Mouse (Mus musculus) MEL (cell line): Measurements from ENCODE around the gene Gprasp1. TPM values are rescaled to one million over a fixed set of nuclear protein-coding genes. Genes with fewer than 3 reads are reported as not detected.

ENCODE experiments used
- DNase-seq: peaks from one replicate; pipeline ENCODE4 v3.0.0; 2011; ENCODE audit warnings: low read depth, low spot score
- H3K27ac ChIP-seq: 2 replicates; pipeline ENCODE4 v1.5.1; 2012; ENCODE audit warnings: low read depth, mild to moderate bottlenecking, control low read depth, low read length, moderate library complexity; ENCODE audit not compliant: control insufficient read depth
- H3K27me3 ChIP-seq, 2 experiments: fragments of 150-350 bp in 1 of 2; sonication (generic) in 1 of 2; 2 replicates each; pipeline ENCODE4 v1.6.1; 2012; ENCODE audit warnings: low read length in 2 of 2, mild to moderate bottlenecking in 2 of 2, improper control_type of control experiment in 1 of 2, moderate library complexity in 1 of 2; ENCODE audit not compliant: insufficient read depth in 2 of 2, control insufficient read depth in 1 of 2
- H3K36me3 ChIP-seq, 2 experiments: 2 replicates each; pipeline ENCODE4 v1.6.1; 2012 to 2014; ENCODE audit warnings: low read length in 2 of 2, improper control_type of control experiment in 1 of 2, inconsistent platforms in 1 of 2, mild to moderate bottlenecking in 1 of 2; ENCODE audit not compliant: insufficient read depth in 2 of 2, control insufficient read depth in 1 of 2
- H3K4me1 ChIP-seq, 2 experiments: fragments of 150-350 bp in 1 of 2; sonication (generic) in 1 of 2; 2 replicates each; pipeline ENCODE4 v1.6.1; 2012; ENCODE audit warnings: low read length in 2 of 2, improper control_type of control experiment in 1 of 2, mild to moderate bottlenecking in 1 of 2; ENCODE audit not compliant: insufficient read depth in 2 of 2, control insufficient read depth in 1 of 2
- H3K4me3 ChIP-seq, 2 experiments: fragments of 150-350 bp in 1 of 2; sonication (generic) in 1 of 2; 2 replicates each; pipeline ENCODE4 v1.5.1; 2012; ENCODE audit warnings: low read depth in 2 of 2, low read length in 2 of 2, mild to moderate bottlenecking in 2 of 2, moderate library complexity in 2 of 2, control low read depth in 1 of 2, improper control_type of control experiment in 1 of 2; ENCODE audit not compliant: control insufficient read depth in 1 of 2, insufficient read depth in 1 of 2
- H3K79me2 ChIP-seq: 2 replicates; pipeline ENCODE4 v1.6.1; 2012; ENCODE audit warnings: mild to moderate bottlenecking, low read length, moderate library complexity; ENCODE audit not compliant: control insufficient read depth, poor library complexity, insufficient read depth
- H3K9ac ChIP-seq: 2 replicates; pipeline ENCODE4 v1.6.1; 2012; ENCODE audit warnings: low read depth, mild to moderate bottlenecking, control low read depth, low read length, moderate library complexity; ENCODE audit not compliant: control insufficient read depth, poor library complexity, severe bottlenecking
- H3K9me3 ChIP-seq: fragments of 150-350 bp; sonication (generic); replicated peaks from 2 replicates; pipeline ENCODE4 v1.6.1; 2012; ENCODE audit warnings: mild to moderate bottlenecking, low read length, improper control_type of control experiment, moderate library complexity; ENCODE audit not compliant: insufficient read depth
- BHLHE40 ChIP-seq: IDR thresholded peaks from 2 replicates; pipeline ENCODE4 v1.6.1; 2012; ENCODE audit warnings: low read depth, mild to moderate bottlenecking, inconsistent platforms, low read length, improper control_type of control experiment, borderline replicate concordance
- ELF1 ChIP-seq: IDR thresholded peaks from 2 replicates; pipeline ENCODE4 v1.6.1; 2014; ENCODE audit warnings: low read depth, mild to moderate bottlenecking, inconsistent platforms, low read length, improper control_type of control experiment, moderate library complexity
- EP300 ChIP-seq, 2 experiments: IDR thresholded peaks; 2 replicates each; pipeline ENCODE4 v1.6.1; 2011; ENCODE audit warnings: improper control_type of control experiment in 2 of 2, low read length in 2 of 2, low read depth in 1 of 2, mild to moderate bottlenecking in 1 of 2
- GABPA ChIP-seq: IDR thresholded peaks from 2 replicates; pipeline ENCODE4 v1.6.1; 2012; ENCODE audit warnings: low read depth, mild to moderate bottlenecking, inconsistent platforms, low read length, improper control_type of control experiment, moderate library complexity
- HCFC1 ChIP-seq: IDR thresholded peaks from 2 replicates; pipeline ENCODE4 v1.6.1; 2012; ENCODE audit warnings: low read depth, mild to moderate bottlenecking, inconsistent platforms, low read length, improper control_type of control experiment, moderate library complexity
- KAT2A ChIP-seq: conservative IDR thresholded peaks from 2 replicates; pipeline ENCODE4 v1.6.1; 2012; ENCODE audit warnings: low read depth, low read length, improper control_type of control experiment, inconsistent platforms
- MAFK ChIP-seq: IDR thresholded peaks from 2 replicates; pipeline ENCODE4 v1.6.1; 2011; ENCODE audit warnings: low read depth, mild to moderate bottlenecking, low read length, improper control_type of control experiment, borderline replicate concordance
- MAX ChIP-seq: IDR thresholded peaks from 2 replicates; pipeline ENCODE4 v1.6.1; 2011; ENCODE audit warnings: low read length, improper control_type of control experiment
- MAZ ChIP-seq: IDR thresholded peaks from 2 replicates; pipeline ENCODE4 v1.6.1; 2012; ENCODE audit warnings: low read depth, mild to moderate bottlenecking, inconsistent platforms, low read length, improper control_type of control experiment
- MYC ChIP-seq: IDR thresholded peaks from 2 replicates; pipeline ENCODE4 v1.6.1; 2011; ENCODE audit warnings: low read depth, mild to moderate bottlenecking, low read length, improper control_type of control experiment, moderate library complexity
- NRF1 ChIP-seq: IDR thresholded peaks from 2 replicates; pipeline ENCODE4 v1.6.1; 2014; ENCODE audit warnings: low read depth, mild to moderate bottlenecking, inconsistent platforms, low read length, improper control_type of control experiment, moderate library complexity; ENCODE audit not compliant: poor library complexity, insufficient read depth, severe bottlenecking
- RAD21 ChIP-seq: IDR thresholded peaks from 2 replicates; pipeline ENCODE4 v1.6.1; 2011; ENCODE audit warnings: mild to moderate bottlenecking, low read depth, low read length, improper control_type of control experiment
- RCOR1 ChIP-seq: IDR thresholded peaks from 2 replicates; pipeline ENCODE4 v1.6.1; 2012; ENCODE audit warnings: low read depth, mild to moderate bottlenecking, inconsistent platforms, low read length, improper control_type of control experiment
- SIN3A ChIP-seq: IDR thresholded peaks from 2 replicates; pipeline ENCODE4 v1.6.1; 2012; ENCODE audit warnings: low read length, improper control_type of control experiment, inconsistent platforms
- SMC3 ChIP-seq: IDR thresholded peaks from 2 replicates; pipeline ENCODE4 v1.6.1; 2011; ENCODE audit warnings: low read depth, low read length, improper control_type of control experiment
- TAL1 ChIP-seq: IDR thresholded peaks from 2 replicates; pipeline ENCODE4 v1.6.1; 2012; ENCODE audit warnings: mild to moderate bottlenecking, inconsistent platforms, low read length, moderate library complexity, mixed read lengths
- TBP ChIP-seq: IDR thresholded peaks from 2 replicates; pipeline ENCODE4 v1.8.0; 2011; ENCODE audit warnings: low read depth, low read length, improper control_type of control experiment
- TCF12 ChIP-seq: IDR thresholded peaks from 2 replicates; pipeline ENCODE4 v1.6.1; 2014; ENCODE audit warnings: low read depth, mild to moderate bottlenecking, inconsistent platforms, low read length, improper control_type of control experiment, moderate library complexity
- UBTF ChIP-seq: IDR thresholded peaks from 2 replicates; pipeline ENCODE4 v1.6.1; 2012; ENCODE audit warnings: low read depth, mild to moderate bottlenecking, inconsistent platforms, low read length, improper control_type of control experiment, moderate library complexity, borderline replicate concordance; ENCODE audit not compliant: insufficient read depth
- USF1 ChIP-seq: IDR thresholded peaks from 2 replicates; pipeline ENCODE4 v1.6.1; 2014; ENCODE audit warnings: low read depth, mild to moderate bottlenecking, inconsistent platforms, low read length, improper control_type of control experiment, moderate library complexity
- ZMIZ1 ChIP-seq: IDR thresholded peaks from 2 replicates; pipeline ENCODE4 v1.6.1; 2012; ENCODE audit warnings: low read depth, mild to moderate bottlenecking, inconsistent platforms, low read length, improper control_type of control experiment, moderate library complexity
- ZNF384 ChIP-seq: IDR thresholded peaks from 2 replicates; pipeline ENCODE4 v1.6.1; 2012; ENCODE audit warnings: low read depth, mild to moderate bottlenecking, inconsistent platforms, low read length, improper control_type of control experiment
- polyA plus RNA-seq, 2 experiments: library from polyadenylated mRNA; stranded (reverse) in 1 of 2; unstranded in 1 of 2; fragments of >175 nt in 1 of 2; fragments of >200 nt in 1 of 2; gene quantifications; 2 replicates each; pipeline versions ENCODE4 v1.2.1 to v1.2.4; 2012; ENCODE audit warnings: low replicate concordance in 2 of 2, low read depth in 1 of 2; ENCODE audit not compliant: insufficient read length in 2 of 2, insufficient read depth in 1 of 2, missing spikeins in 1 of 2
- total RNA-seq: library from RNA; depleted of rRNA; stranded (reverse); fragments of 300-350 nt; gene quantifications from 2 replicates; pipeline ENCODE4 v1.2.3, GENCODE M21; 2012

Gene Gprasp1
- total and polyA plus RNA-seq, 3 experiments, result 13.8 to 25.0 TPM; not detected in 1

DNA sequence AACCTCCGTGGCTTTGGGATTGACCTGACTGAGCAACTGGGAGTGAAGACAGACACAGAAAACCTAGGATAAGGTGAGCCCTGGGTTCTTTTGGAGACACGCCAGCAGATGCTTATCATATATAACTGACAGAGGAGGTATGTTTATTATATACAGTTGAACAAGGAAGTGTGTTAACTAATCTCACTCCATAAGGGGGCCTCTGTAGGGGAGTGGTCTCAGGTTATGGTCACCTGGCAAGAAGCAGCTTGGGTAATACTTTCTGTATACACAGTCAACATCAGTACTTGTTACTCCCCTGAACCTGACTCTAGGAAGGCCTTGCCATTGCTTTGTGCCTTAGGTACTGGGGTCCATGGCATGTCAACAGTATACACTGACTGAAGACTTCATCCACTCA, 26.0 kb downstream of the Gprasp1 start:
- no peaks in the 10 kb centered on the region for H3K79me2 ChIP-seq
- no peaks in the 10 kb centered on the region for H3K27me3 ChIP-seq
- TF ChIP-seq TCF12, result 0 out of 2 replicates have a peak, but pooled peaks have one; percentile 15
- TF ChIP-seq ZMIZ1, result no peak
- TF ChIP-seq EP300 (IDR thresholded peaks at IDR 0.05; ENCODE audit: low read depth in 1 of 2, low read length in 2 of 2), result peak in 1 of 2 experiments; percentile 10; a peak in 1 of 4 replicates
- TF ChIP-seq ZNF384, result no peak
- TF ChIP-seq USF1, result no peak
- no peak for TF ChIP-seq MYC
- no peak for TF ChIP-seq HCFC1
- no peak for TF ChIP-seq BHLHE40
- no peak for TF ChIP-seq SMC3
- no peak for TF ChIP-seq UBTF
- TF ChIP-seq RAD21, result no peak
- no peak for TF ChIP-seq MAFK
- TF ChIP-seq RCOR1, result no peak
- no peak for TF ChIP-seq GABPA
- TF ChIP-seq ELF1, result 0 out of 2 replicates have a peak, but pooled peaks have one; percentile 18
- no peak for TF ChIP-seq KAT2A
- TF ChIP-seq TBP, result no peak
- H3K4me1 ChIP-seq, result peaks cover 13% of the 10 kb centered on the region in 2 experiments
- DNase-seq, result no peak
- H3K27ac ChIP-seq, result peak overlapping the region; percentile 49
- H3K9ac ChIP-seq, result no peak overlapping the region
- H3K9me3 ChIP-seq, result no peaks in the 10 kb centered on the region
- peaks cover 0 to 15% of the 10 kb centered on the region in 2 experiments; a peak in 2 of 4 replicates for H3K36me3 ChIP-seq
- no peak overlapping the region for H3K4me3 ChIP-seq

DNA sequence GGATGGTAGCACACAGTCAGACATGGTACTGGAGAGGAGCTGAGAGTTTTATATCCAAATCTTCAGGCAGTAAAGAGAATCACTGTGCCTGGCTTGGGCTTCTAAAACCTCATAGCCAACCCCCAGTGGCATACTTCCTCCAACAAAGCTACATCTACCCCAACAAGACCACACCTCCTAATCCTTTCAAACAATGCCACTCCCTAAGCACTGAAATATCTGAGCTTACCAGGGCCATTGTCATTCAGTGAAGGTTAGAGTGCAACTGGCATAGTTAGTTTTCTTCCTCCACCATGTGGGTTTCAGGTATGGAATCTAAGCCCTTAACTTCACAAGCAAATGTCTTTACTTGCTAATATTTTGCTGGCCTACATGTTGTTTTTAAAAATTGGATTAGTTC, 49.0 kb downstream of the Gprasp1 start:
- no peak for DNase-seq
- no peaks in the 10 kb centered on the region for H3K27me3 ChIP-seq
- H3K79me2 ChIP-seq, result no peaks in the 10 kb centered on the region
- TF ChIP-seq TBP (no peak), ZNF384 (no peak), MAX (no peak), MAZ (no peak), ZMIZ1 (no peak), MAFK (no peak), NRF1 (no peak), SIN3A (no peak), TAL1 (no peak), KAT2A (no peak), ELF1 (no peak)
- no peak overlapping the region for H3K27ac ChIP-seq
- no peak overlapping the region for H3K9ac ChIP-seq
- H3K4me1 ChIP-seq, result no peaks in the 10 kb centered on the region
- no peak overlapping the region for H3K4me3 ChIP-seq
- no peaks in the 10 kb centered on the region for H3K9me3 ChIP-seq
- H3K36me3 ChIP-seq, result no peaks in the 10 kb centered on the region
